Mouse (Mus musculus) thymus, postnatal 25 days (tissue): Measurements from ENCODE around the gene Cir1.

Experiments
- DNase-seq: peaks from one replicate; pipeline ENCODE4 v3.0.0; 2022

The Cir1 gene

DNA sequence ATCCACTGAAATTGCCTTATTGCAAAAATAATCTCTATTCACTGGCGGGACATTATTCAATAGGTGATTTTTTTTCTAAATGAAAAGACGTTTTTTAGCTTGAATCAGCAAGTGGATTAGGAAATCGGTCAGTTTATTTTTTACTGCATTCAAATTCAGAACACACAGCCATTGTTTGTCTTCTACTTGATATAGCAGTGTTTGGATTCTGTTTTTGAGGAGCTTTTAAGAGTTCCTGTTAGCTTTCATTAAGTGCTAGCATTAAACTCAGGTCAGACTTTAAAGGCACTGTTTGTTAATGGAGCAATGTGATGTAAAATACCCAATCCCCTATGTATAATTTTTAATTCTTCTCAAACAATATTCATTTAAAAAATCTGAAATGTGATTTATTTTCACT, 13.7 kb downstream of the Cir1 start:
- DNase-seq: no peak

DNA sequence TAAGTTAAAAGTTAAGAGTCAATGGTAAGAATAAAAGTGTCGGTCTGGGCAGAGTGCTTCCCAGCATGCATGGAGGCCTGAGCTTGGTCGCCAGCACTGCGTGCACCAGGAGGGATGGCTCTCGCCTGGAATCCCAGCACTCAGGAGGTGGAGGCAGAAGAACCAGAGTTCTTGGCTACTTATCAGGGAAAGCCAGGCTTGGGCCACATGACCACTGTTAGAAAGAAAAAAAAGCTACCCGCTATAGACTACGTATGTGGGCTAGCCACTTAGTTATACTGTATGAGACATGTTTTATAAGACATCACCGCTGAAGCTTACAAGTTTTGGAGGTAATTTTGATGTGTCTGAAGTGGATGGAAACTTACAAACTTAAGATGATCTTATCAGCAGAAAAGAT, 14.3 kb downstream of the Cir1 start:
- no peak for DNase-seq

DNA sequence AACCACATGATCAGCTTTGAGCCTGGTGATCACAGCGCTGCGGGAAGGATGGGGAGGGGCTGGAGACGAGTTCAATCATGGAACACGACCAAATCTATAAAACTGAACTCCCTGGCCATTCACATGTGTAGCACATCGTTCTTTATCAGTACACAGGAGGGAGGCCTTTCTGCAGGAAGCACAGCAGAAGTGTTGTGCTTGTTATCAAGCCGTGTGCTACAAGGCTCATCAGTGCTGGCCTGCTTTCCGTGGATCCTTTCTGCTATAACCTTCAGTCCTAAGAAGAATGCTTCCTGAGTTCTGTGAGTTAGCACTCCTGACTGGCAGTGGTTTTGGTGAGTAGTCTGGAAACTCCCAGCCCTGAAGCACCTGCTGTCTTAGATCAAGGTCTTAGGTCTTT, 17.5 kb downstream of the Cir1 start:
- no peak for DNase-seq

DNA sequence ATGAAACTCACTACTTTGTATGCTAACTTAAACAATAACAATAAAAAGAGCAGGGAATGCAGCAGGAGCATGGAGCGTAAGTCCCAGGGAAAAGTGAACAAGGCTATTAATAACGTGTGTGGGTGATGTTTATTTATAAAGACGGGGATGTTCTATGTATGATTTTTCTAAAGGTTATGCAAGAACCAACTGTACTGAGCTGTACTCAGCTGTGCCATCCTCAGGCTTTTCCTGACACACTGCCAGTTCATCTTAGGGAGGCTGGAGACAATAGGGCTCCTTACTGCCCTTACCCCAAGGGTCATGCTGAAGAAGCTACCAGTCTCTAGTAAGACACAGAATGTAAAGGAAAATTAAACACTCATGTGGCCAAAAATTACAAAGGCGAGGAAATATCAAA, 21.4 kb downstream of the Cir1 start:
- no peak for DNase-seq

DNA sequence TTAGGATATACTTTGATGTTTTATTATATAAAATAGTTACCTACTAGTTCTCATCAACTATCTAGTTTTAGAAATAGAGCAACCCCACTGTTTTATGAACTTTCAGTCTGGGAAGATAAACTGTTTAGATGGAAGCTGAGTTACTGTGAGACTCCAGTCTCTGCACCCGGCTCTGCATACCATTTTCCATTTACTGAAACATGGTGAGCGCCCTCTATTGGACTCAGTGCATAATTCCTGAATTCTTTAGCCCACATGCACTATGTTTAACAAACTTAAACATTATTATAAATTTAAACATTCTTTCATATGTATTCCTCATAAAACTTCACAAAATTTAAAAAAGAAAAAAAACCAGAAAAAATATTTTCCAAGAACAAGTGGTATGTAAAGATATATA, 26.9 kb downstream of the Cir1 start:
- no peak for DNase-seq

DNA sequence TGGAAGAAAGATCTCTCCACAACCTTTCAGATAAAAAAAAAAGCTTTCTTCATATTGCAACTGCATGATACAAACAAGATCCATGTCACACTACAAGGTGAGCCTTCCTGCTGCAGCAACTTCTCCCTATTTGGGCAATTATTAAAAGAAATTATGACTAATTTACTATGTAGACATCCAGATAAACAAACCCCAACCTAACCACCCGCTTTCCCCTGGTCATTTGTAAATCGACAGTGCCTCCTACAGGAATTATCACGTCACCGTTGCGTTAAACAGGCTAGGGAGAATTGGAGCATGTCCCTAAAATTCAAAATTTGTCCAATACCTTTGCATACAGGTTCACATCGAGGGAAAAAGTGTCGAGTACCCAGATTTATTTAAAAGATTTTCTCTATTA, 30.8 kb downstream of the Cir1 start:
- no peak for DNase-seq

DNA sequence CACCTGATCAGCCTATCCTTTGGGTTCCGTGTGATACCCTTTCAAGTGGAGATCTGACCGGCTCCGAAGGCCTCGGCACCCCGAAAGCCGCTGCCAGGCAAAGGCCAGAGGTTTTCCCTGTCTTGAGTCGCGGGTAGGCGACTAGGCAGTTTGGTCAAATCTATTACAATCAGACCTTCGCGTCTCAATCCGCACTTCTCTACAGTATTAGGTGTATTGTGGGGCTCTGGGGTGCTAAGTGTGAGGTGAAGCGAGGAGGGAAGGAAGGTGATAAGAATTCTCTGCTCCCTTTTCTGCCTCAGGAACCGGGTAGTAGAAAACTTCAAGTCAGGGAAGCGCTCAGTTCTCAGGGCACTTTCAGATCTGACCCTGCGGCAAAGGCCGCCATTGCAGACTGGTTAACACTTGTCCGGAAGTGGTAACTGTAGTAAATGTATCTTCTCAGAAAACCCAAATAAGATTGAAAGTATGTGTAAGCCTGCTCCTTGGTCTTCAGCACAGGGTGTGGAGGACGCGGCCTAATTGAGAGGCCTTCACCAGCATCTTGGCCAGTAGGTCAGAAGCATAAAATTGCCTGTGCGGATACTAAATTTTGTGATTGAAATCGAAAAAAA, 31.3 kb downstream of the Cir1 start:
- no peak for DNase-seq

DNA sequence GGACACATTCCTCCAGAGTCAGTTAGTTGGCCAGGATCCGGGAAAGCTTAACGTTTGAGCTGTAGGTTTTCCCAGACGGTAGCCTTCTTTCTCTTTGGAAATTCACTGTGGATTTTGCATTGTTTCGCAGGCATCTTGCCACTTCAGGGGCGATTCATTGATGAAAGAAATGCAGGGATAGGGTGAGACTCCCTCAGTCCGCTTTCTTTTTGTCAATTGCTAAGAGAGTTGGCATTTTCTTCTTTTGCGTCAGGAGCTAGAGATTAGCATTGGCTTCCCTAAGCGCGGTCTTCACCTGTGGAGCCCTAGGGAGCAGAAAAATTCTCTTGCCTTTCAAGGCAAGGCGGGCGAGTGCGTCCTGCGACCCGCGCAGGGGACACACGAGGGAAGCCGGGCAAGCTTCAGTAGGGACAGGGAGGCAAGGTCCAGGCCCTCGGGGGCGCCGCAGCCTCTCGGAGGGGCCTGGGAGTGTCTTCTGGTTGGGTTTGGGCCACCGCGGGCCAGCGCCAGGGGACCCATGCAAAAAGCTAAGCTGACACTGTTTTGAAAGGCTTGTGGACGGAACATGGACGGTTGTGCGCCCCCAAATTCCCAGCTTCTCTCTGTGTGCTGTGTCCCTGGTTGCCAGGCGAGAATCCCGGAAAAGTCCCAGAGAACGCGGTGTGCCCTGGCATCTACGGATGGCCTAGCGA, 32.0 kb downstream of the Cir1 start:
- no peak for DNase-seq

DNA sequence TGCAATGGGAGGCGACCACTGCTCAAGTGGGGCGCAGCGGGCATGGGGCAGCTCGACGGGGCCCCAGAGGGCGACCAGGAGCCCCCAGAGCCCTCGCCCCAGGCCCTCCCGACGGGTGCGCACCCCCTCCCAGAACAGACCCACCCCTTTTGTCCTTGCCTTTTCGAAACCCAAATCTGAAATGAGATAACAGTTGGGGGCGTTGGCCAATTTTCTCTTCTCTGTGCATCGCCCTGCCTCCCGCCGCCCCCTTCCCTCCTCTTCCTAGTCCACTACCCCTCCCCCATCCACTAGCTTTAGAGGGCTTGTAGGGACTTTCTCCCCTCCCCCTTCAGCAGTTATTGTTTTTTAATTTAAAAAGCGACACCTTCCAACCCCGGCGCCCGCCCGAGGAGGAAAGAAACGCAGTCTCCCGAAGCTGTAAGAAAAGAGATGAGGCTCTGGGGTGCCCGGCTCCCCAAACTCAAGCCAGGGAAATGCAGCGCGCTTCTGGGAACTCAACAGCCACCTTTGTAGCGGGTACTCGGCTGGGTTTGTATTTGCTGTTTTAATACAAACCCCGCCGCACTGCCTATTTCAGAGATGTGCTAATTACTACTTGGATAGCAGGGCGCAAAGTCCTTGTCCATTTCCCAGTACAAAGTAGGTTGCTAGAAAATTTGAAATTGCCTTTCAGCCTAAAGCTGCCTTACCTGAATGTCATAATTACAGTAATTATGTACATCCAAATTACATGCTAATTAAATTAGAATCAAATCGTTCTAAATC, 33.0 kb downstream of the Cir1 start:
- no peak for DNase-seq

DNA sequence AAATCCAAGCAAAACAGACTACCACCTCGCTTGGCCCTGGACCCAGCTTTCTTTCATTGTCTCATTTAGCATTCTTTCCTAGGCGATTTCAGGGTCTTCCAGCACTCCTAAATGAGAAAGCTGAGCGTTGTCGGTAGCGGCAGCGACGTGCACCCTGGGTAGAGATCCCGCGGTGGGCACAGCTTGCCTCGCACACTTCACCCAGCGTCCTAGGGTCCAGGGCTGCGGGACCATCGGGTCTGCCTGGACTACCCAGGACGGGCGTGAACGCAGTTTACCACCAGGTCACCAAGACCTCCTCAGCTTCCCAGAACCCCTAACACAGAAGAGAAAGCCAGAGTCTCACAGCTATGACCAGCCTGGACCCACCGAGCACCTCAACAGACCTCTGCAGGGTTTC, 33.6 kb downstream of the Cir1 start:
- no peak for DNase-seq

DNA sequence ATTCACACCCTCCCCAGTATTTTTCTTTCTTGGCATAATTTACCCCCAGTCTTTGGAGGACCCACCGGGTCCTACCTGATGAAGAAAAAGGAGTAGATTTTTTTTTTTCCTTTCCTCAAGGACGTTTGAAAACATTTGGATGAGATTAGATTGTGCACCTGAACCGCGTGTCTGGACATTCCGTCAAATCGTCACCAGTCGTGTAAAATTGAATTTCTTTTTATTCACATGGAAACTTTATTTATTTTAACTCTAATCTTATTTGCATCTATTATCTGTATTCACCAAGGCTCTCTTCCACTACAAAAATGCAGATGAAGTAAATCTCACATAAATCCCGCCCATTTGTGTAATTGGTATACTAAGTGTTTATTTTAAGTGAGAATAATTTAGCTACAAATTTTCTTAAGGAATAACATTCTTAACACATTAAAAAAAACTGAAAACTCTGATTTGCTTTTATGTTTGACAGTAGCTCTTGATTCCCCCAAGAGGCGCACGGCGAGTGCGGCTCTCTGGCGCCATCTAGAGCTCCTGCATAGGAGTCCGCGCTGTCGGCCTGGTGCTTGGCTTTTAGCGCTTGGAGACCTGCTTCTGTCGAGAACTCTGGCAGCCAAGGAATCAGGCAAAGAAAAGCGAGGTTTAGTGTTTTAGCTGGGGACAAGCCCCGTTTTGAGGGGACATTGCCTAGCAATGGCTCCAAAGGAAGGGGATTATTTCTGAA, 34.2 kb downstream of the Cir1 start:
- DNase-seq: peak; percentile 89

DNA sequence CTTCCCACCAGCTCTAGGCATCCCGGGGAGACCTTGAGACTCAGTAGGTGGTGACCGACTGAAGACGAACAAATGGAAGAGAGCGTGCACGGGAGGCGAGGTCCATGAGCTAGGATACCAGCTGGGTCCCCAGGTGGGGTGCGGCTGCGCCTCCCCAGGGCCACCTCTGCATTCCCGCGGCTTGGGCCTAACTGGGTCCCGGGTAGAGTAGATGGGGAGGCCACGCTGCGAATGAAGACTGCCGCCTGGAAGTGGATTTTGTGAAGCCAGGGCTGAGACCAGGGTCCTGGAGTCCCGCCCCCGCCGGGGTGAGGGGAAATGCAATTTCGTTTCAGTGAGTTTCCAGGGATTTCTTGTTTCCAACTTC, 34.8 kb downstream of the Cir1 start:
- peak; percentile 24 for DNase-seq

DNA sequence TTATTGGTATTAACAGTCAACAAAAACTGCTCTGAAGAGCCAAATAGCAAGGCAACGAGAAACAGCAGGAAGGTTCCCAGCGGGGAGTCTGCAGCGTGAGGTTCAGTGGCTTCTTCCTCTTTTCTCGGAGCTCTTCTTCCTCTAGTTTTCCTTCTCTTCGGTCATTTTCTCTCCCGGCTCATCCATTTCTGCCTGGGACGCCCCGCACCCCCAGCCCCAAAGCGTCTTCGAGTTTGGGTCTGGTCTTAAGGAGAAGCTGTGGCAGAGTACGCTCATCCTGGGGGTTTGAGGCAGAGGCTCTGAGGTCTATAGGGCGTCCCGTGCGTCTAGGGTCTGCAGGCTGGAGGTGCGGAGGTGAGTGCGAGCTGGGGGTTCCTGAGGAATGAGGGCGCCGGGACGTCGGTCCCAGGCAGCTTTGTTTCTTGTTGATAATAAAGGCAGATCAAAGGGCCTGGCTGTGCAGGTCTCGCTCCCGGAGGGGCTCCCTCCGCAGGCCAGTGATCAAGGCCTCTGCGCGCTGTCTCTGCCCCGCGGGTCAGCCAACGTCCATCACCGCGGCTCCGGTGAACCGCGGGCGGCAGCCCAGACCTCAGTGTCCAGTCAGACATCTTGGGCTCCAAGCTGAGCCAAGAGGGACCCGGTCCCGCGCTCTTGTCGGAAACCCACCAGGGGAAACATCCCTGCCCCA, 35.3 kb downstream of the Cir1 start:
- DNase-seq: peak; percentile 36

DNA sequence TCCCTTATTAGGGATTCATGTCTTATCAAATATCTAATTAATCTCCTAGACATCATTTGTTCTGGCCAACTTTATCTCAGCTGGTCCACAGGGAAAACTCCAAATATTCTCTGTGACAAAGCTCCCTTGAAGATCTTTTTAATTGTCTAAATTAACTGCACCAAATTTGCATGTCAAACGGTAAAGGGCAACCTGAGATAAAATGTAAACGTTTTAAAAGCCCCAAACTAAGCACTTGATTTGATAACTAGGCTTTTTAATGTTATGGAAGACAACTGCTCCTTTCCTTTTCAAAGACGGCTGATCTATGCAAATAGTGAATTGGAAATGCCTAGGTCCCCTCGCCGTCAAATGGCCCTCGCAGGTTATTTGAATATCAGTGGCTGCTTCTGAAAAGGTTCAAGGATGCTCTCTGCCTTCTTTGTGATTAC, 36.3 kb downstream of the Cir1 start:
- DNase-seq: peak; percentile 33

DNA sequence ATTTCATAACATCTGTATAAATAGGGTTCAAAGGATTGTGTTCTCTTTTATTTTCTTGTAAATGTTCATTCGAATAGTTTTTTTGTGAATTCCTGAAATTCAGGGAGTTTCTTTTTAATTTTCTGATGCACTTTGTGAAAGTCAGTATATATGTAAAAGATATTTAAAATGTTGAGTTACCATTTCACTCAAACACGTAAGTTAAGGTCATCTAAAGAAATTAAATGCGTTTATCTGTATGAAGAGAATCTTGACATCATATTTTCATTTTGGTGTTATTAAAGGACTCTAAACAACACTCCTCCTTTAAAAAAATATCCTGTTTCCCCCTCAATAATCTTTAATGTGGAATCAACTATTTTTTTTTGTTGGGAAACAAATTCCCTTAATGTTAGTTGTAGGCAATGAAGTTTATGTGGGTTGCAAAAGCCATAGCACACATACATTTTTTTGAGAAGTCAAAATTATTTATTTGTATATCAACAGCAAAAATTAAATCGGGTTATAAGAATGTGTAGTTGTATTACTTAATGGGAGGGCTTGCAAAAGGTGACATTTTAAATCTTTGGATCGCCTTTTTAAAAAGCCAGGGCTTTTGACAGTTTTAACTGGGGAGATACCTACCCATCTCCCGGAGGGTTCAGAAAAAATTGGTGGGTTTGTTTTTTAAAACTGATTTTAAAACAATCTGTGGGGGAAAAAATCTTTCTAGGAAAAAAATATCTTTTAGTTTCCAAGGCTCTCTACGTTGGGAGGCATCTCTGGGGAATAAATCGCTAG, 37.0 kb downstream of the Cir1 start:
- no peak for DNase-seq

DNA sequence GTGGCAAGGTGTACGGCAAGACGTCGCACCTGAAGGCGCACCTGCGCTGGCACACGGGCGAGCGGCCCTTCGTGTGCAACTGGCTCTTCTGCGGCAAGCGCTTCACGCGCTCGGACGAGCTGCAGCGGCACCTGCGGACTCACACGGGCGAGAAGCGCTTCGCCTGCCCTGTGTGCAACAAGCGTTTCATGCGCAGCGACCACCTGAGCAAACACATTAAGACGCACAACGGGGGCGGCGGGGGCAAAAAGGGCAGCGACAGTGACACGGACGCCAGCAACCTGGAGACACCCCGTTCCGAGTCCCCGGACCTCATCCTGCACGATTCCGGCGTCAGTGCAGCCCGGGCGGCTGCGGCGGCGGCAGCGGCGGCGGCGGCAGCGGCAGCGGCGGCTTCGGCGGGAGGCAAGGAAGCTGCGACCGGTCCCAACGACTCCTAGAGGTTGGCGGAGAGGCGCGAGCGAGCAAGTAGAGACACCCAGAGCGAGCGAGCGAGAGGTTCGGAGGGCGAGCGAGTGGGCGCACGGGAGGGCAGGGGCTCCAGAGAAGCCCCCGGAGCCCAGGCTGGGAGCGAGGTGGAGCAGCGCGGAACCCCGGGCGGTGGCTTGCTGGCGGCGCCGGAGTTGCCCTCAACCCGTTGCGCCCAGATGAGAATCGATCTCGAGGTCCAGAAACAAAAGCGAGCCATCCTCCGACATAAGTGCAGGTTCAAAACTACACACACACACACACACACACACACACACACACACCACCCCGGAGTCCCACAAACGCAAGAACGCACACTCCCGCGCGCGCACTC, 38.2 kb downstream of the Cir1 start:
- peak; percentile 55 for DNase-seq

DNA sequence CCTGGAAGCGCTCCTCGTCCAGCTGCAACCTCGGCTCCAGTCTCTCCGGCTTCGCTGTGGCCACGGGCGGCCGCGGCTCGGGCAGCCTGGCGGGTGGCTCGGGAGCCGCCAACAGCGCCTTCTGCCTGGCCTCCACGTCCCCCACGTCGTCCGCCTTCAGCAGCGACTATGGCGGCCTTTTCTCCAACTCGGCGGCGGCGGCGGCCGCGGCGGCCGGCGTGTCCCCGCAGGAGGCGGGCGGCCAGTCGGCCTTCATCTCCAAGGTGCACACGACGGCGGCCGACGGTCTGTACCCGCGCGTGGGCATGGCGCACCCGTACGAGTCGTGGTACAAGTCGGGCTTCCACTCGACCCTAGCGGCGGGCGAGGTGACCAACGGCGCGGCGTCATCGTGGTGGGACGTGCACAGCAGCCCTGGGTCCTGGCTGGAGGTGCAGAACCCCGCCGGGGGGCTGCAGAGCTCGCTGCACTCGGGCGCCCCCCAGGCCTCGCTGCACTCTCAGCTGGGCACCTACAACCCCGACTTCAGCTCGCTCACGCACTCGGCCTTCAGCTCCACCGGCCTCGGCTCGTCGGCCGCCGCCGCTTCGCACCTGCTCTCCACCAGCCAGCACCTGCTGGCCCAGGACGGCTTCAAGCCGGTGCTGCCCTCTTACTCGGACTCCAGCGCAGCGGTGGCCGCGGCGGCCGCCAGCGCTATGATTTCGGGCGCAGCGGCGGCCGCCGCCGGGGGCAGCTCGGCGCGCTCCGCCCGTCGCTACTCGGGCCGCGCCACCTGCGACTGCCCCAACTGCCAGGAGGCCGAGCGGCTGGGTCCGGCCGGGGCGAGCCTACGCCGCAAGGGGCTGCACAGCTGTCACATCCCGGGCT, 39.0 kb downstream of the Cir1 start:
- DNase-seq: peak; percentile 51

DNA sequence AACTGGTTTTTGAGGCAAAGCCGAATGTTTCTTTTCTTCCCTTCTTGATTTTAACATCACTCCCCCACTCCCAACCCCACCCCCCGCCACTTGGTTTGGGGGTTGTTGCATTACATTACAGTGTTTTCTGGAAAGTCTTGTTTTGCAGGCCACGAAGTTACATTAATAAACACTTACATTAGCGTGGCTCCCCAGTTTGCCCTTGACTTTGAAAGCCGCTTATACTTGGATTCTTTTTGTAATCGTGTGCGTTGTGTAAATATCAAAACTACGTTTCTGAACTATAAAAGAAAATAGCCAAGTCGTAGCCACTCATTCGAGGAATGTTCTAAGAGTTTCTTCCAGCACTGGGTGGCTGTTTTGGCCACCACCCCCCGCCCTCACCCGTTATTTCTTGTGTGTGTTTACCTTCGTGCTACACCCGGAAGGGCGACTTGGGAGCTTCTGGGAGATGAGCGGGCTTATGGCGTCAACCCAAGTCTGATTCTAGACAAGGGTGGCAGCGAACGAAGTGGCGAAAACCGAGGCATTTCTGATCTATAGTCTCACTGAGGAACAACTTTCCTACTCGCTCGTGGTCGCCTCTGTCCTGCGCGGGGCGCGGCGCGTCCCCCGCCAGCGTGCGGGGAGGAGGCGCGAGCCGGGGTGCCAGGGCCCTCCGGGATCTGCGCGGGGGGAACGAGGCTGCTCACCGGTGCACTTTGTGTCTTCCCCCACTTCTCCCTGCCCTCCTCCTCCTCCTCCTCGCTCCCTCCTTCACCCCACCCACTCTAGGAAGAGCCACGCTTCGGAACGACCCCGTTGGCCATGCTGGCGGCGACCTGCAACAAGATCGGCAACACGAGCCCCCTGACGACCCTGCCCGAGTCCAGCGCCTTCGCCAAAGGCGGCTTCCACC, 39.9 kb downstream of the Cir1 start:
- DNase-seq: peak; percentile 29
